Mouse (Mus musculus): ENCODE results near the gene Olfr704. TPM values are rescaled to one million over a fixed set of nuclear protein-coding genes. Genes with fewer than 3 reads are reported as not detected.

Olfr704 gene
- total RNA-seq (2012; rRNA removed), result not detected in 2 replicates

DNA sequence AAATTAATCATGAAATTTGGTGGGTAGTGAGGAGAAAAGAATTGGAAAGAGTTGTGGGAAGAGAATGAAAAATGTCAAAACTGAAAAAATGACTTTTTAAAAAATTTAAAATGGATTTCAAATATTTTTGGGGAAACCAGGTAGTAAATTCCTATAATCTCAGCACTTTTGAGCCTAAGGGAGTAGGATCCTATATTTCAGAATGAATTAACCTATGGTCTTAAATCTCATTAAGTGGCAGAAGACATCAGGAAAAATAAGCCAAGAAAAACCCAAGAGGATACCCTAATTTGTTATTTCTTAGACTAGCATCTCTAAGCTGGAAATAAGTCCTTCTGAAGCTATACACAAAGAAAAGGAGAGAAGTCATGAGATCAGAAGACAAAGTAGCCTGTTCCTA, at the start of gene Olfr704:
TSS of gene Olfr704 (plus strand) at position 301 of the 400 bp plus-strand sequence.
- TF ChIP-seq CHD2 (IDR thresholded peaks at IDR 0.05; ENCODE audit: low read depth, low read length), result no peak
- TF ChIP-seq HCFC1 (IDR thresholded peaks at IDR 0.05; ENCODE audit: borderline replicate concordance, insufficient read depth, low read length), result no peak
- TF ChIP-seq MAFK (IDR thresholded peaks at IDR 0.05; ENCODE audit: insufficient read depth, low read depth, low read length), result no peak
- TF ChIP-seq ZC3H11A (IDR thresholded peaks at IDR 0.05; ENCODE audit: borderline replicate concordance, low read depth, low read length), result no peak
- TF ChIP-seq ZNF384 (IDR thresholded peaks at IDR 0.05; ENCODE audit: low read depth, low read length), result no peak
- H3K27ac ChIP-seq (ENCODE audit: insufficient read depth, low read depth, low read length, poor library complexity, severe bottlenecking), result no peak within 1 kb of the TSS
- in situ Hi-C loops (cut with MboI; ENCODE audit: low sequenced_read_pairs in 2 of 2, unreplicated experiment in 2 of 2), result no loop called here
- no peaks in the 10 kb centered on the region for H3K4me1 ChIP-seq (ENCODE audit: control insufficient read depth in 2 of 2, insufficient read depth in 2 of 2, low read length in 2 of 2, poor library complexity in 1 of 2)
- no peak for DNase-seq (ENCODE audit: low read depth, low spot score)
- no peak within 1 kb of the TSS for H3K9ac ChIP-seq (ENCODE audit: insufficient read depth, low read depth, low read length, poor library complexity, severe bottlenecking)
- no peak within 1 kb of the TSS for H3K4me3 ChIP-seq (ENCODE audit: insufficient read depth in 1 of 2, low read depth in 1 of 2, low read length in 2 of 2, poor library complexity in 1 of 2, severe bottlenecking in 1 of 2)
- no peaks in the 10 kb centered on the region for H3K9me3 ChIP-seq (ENCODE audit: control insufficient read depth, insufficient read depth, low read depth, low read length)
- H3K36me3 ChIP-seq (ENCODE audit: control insufficient read depth, insufficient read depth, low read length, poor library complexity, severe bottlenecking), result no peaks in the 10 kb centered on the region

DNA sequence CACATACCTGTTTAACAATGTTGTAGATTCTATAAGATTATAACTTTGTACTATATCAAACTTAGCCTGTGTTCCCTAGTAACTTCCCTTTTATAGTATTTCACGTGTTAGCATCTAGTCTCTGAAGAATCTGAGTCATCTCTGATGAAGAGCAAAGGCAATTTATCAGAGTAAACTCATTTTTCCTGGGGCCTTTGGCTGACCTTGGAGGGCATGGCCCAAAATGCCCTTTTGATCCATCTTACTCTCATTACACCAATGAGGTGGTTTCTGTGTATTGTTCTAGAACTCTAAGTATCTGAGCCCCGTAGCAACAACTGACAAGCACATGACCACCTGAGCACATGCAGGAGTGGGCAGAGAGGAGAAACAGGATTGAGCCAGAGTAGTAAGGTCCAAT, 49.2 kb upstream of the Olfr704 start, which contains the start of gene Olfr701:
TSS of gene Olfr701 (plus strand) at position 301 of the 400 bp plus-strand sequence.
- no peak for DNase-seq (ENCODE audit: low read depth, low spot score)
- H3K9ac ChIP-seq (ENCODE audit: insufficient read depth, low read depth, low read length, poor library complexity, severe bottlenecking), result no peak within 1 kb of the TSS
- H3K9me3 ChIP-seq (ENCODE audit: control insufficient read depth, insufficient read depth, low read depth, low read length), result no peaks in the 10 kb centered on the region
- no peak for TF ChIP-seq ZNF384 (IDR thresholded peaks at IDR 0.05; ENCODE audit: low read depth, low read length)
- no peak for TF ChIP-seq ZC3H11A (IDR thresholded peaks at IDR 0.05; ENCODE audit: borderline replicate concordance, low read depth, low read length)
- TF ChIP-seq HCFC1 (IDR thresholded peaks at IDR 0.05; ENCODE audit: borderline replicate concordance, insufficient read depth, low read length), result no peak
- no peak for TF ChIP-seq CHD2 (IDR thresholded peaks at IDR 0.05; ENCODE audit: low read depth, low read length)
- TF ChIP-seq MAFK (IDR thresholded peaks at IDR 0.05; ENCODE audit: insufficient read depth, low read depth, low read length), result no peak
- in situ Hi-C loops (cut with MboI; ENCODE audit: low sequenced_read_pairs in 2 of 2, unreplicated experiment in 2 of 2), result no loop called here
- no peak within 1 kb of the TSS for H3K27ac ChIP-seq (ENCODE audit: insufficient read depth, low read depth, low read length, poor library complexity, severe bottlenecking)
- H3K4me3 ChIP-seq (ENCODE audit: insufficient read depth in 1 of 2, low read depth in 1 of 2, low read length in 2 of 2, poor library complexity in 1 of 2, severe bottlenecking in 1 of 2), result no peak within 1 kb of the TSS
- H3K4me1 ChIP-seq (ENCODE audit: control insufficient read depth in 2 of 2, insufficient read depth in 2 of 2, low read length in 2 of 2, poor library complexity in 1 of 2), result no peaks in the 10 kb centered on the region
- no peaks in the 10 kb centered on the region for H3K36me3 ChIP-seq (ENCODE audit: control insufficient read depth, insufficient read depth, low read length, poor library complexity, severe bottlenecking)

GRCm38 (mm10) chr7:106815775-106816174, 47.2 kb upstream of the Olfr704 start:
- Histone ChIP-seq H3K9me3 (ENCODE audit: control insufficient read depth, insufficient read depth, low read depth, low read length) (no peaks in the 10 kb centered on the region), H3K4me1 (ENCODE audit: control insufficient read depth in 2 of 2, insufficient read depth in 2 of 2, low read length in 2 of 2, poor library complexity in 1 of 2) (no peaks in the 10 kb centered on the region), H3K4me3 (ENCODE audit: insufficient read depth in 1 of 2, low read depth in 1 of 2, low read length in 2 of 2, poor library complexity in 1 of 2, severe bottlenecking in 1 of 2) (no peak overlapping the region), H3K36me3 (ENCODE audit: control insufficient read depth, insufficient read depth, low read length, poor library complexity, severe bottlenecking) (no peaks in the 10 kb centered on the region), H3K9ac (ENCODE audit: insufficient read depth, low read depth, low read length, poor library complexity, severe bottlenecking) (no peak overlapping the region), H3K27ac (ENCODE audit: insufficient read depth, low read depth, low read length, poor library complexity, severe bottlenecking) (no peak overlapping the region)
- TF ChIP-seq HCFC1 (IDR thresholded peaks at IDR 0.05; ENCODE audit: borderline replicate concordance, insufficient read depth, low read length) (no peak), ZC3H11A (IDR thresholded peaks at IDR 0.05; ENCODE audit: borderline replicate concordance, low read depth, low read length) (0 out of 2 replicates have a peak, but pooled peaks have one; percentile 27)
- in situ Hi-C loops (cut with MboI; ENCODE audit: low sequenced_read_pairs in 2 of 2, unreplicated experiment in 2 of 2), result no loop called here
- DNase-seq (ENCODE audit: low read depth, low spot score), result peak; percentile 24

DNA sequence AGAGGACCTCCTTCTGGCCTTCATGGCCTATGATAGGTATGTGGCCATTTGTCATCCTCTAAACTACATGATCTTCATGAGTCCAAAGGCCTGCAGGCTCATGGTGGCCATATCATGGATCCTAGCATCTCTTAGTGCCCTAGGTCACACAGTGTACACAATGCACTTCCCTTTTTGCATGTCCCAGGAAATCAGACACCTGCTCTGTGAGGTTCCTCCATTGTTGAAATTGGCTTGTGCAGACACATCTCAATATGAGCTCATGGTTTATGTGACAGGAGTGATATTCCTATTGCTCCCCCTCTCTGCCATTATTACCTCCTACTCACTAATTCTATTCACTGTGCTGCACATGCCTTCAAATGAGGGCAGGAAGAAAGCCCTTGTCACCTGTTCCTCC, 44.6 kb upstream of the Olfr704 start:
- no peaks in the 10 kb centered on the region for H3K9me3 ChIP-seq (ENCODE audit: control insufficient read depth, insufficient read depth, low read depth, low read length)
- no peak for DNase-seq (ENCODE audit: low read depth, low spot score)
- H3K36me3 ChIP-seq (ENCODE audit: control insufficient read depth, insufficient read depth, low read length, poor library complexity, severe bottlenecking), result no peaks in the 10 kb centered on the region
- H3K27ac ChIP-seq (ENCODE audit: insufficient read depth, low read depth, low read length, poor library complexity, severe bottlenecking), result no peak overlapping the region
- no peak overlapping the region for H3K4me3 ChIP-seq (ENCODE audit: insufficient read depth in 1 of 2, low read depth in 1 of 2, low read length in 2 of 2, poor library complexity in 1 of 2, severe bottlenecking in 1 of 2)
- TF ChIP-seq CHD2 (IDR thresholded peaks at IDR 0.05; ENCODE audit: low read depth, low read length) (no peak), ZC3H11A (IDR thresholded peaks at IDR 0.05; ENCODE audit: borderline replicate concordance, low read depth, low read length) (no peak), HCFC1 (IDR thresholded peaks at IDR 0.05; ENCODE audit: borderline replicate concordance, insufficient read depth, low read length) (no peak), ZNF384 (IDR thresholded peaks at IDR 0.05; ENCODE audit: low read depth, low read length) (no peak), MAFK (IDR thresholded peaks at IDR 0.05; ENCODE audit: insufficient read depth, low read depth, low read length) (no peak)
- in situ Hi-C loops (cut with MboI; ENCODE audit: low sequenced_read_pairs in 2 of 2, unreplicated experiment in 2 of 2), result no loop called here
- H3K9ac ChIP-seq (ENCODE audit: insufficient read depth, low read depth, low read length, poor library complexity, severe bottlenecking), result no peak overlapping the region
- H3K4me1 ChIP-seq (ENCODE audit: control insufficient read depth in 2 of 2, insufficient read depth in 2 of 2, low read length in 2 of 2, poor library complexity in 1 of 2), result no peaks in the 10 kb centered on the region

DNA sequence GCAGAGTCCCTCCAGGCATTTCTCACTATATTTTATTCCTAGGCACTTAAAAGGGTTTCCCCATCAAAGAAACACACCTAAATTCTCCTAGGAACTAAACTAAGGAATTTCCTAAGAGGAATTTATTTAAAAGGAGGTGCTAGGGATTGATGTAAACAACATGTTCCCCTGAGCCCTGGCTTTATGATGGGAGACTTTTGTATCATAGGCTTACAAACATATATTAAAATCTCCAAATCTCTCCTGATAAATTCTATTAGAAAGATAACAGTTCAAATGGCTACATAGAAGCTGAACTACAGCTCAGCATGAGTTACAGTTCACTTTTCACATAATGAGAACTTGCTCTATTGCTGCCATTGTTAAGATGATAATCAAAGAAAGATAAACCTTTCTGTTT, 29.2 kb upstream of the Olfr704 start, which contains the start of gene Olfr702:
TSS of gene Olfr702 (minus strand) at position 101 of the 400 bp plus-strand sequence.
- Histone ChIP-seq H3K36me3 (ENCODE audit: control insufficient read depth, insufficient read depth, low read length, poor library complexity, severe bottlenecking) (no peaks in the 10 kb centered on the region), H3K4me1 (ENCODE audit: control insufficient read depth in 2 of 2, insufficient read depth in 2 of 2, low read length in 2 of 2, poor library complexity in 1 of 2) (no peaks in the 10 kb centered on the region), H3K9ac (ENCODE audit: insufficient read depth, low read depth, low read length, poor library complexity, severe bottlenecking) (no peak within 1 kb of the TSS), H3K9me3 (ENCODE audit: control insufficient read depth, insufficient read depth, low read depth, low read length) (no peaks in the 10 kb centered on the region), H3K27ac (ENCODE audit: insufficient read depth, low read depth, low read length, poor library complexity, severe bottlenecking) (no peak within 1 kb of the TSS), H3K4me3 (ENCODE audit: insufficient read depth in 1 of 2, low read depth in 1 of 2, low read length in 2 of 2, poor library complexity in 1 of 2, severe bottlenecking in 1 of 2) (no peak within 1 kb of the TSS)
- no peak for DNase-seq (ENCODE audit: low read depth, low spot score)
- in situ Hi-C loops (cut with MboI; ENCODE audit: low sequenced_read_pairs in 2 of 2, unreplicated experiment in 2 of 2), result no loop called here
- TF ChIP-seq MAFK (IDR thresholded peaks at IDR 0.05; ENCODE audit: insufficient read depth, low read depth, low read length), result no peak
- TF ChIP-seq CHD2 (IDR thresholded peaks at IDR 0.05; ENCODE audit: low read depth, low read length), result no peak
